Mouse (Mus musculus): ENCODE results near the gene Msi2.

DNA sequence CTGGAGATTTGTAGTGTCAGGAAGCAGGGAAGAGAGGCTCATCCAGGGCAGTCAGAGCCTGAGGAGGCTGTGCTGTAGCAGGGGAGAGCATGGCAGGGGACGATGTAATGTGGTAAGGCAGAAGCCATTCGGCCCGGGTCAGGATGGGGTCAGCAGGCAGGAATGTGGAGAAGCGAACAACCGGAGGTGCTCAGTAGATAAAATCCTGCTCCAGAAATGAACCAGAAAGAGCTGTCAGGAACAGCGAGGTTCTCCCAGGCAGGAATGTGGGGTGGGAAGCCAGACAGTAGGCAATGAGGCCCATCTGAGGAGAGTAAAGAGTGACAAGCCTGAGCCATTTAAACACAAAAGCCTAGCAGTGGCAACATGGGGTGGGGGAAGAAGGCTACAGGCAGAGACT is 157.1 kb downstream of the Msi2 start:
- no peak for TF ChIP-seq CTCF (IDR thresholded peaks at IDR 0.05; ENCODE audit: low read depth)
- no peak for TF ChIP-seq EP300 (IDR thresholded peaks at IDR 0.05; ENCODE audit: low read depth)
